Mouse (Mus musculus): ENCODE results near the gene Sntb2. TPM values are rescaled to one million over a fixed set of nuclear protein-coding genes. Genes with fewer than 3 reads are reported as not detected.

Sntb2 gene
- polyA plus RNA-seq (2012; rRNA removed): 9.4 and 10.4 TPM in 2 replicates

DNA sequence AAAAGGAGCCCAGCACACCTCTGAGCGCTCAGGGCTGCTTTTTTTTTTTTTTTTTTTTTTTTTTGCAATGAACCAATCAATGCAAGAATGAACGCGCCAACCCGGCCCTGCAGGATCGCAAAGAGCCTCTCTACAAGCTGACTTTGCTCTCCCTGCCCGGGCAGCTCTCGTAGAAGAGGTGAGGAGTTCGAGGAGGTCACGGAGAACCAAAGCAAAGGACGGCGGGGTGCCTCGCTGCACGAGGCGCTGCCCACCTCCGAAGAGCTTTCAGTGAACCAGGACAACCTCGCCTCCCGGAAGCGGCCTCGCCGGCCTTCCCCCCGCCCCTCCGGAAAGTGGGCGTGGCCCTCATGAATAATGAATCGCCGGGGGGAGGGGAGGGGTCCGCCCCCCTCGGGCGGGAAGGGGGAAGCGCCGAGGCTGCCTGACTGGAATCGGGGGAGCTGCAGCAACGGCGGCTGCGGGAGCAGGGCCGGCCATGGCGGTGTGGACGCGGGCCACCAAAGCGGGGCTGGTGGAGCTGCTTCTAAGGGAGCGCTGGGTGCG is at the start of gene Sntb2:
Gene Sntb2, plus strand, starts transcription at position 427 of the 546 bp plus-strand sequence.
- peak; percentile 97 for DNase-seq
- Histone ChIP-seq H3K4me1 (ENCODE audit: control insufficient read depth, insufficient read depth, low read length) (peaks cover 40% of the 10 kb centered on the region), H3K36me3 (ENCODE audit: control insufficient read depth, insufficient read depth, low read length) (no peaks in the 10 kb centered on the region), H3K27me3 (replicated peaks; ENCODE audit: control insufficient read depth, insufficient read depth, low read length) (no peaks in the 10 kb centered on the region), H3K4me3 (ENCODE audit: insufficient read depth, low read depth, low read length) (peak within 1 kb of the TSS; percentile 92), H3K27ac (ENCODE audit: insufficient read depth, low read depth, low read length) (peak within 1 kb of the TSS; percentile 81)
- 2% methylated on average over 39 of the region's 41 CpGs for WGBS
- no peak for TF ChIP-seq POLR2A (IDR thresholded peaks at IDR 0.05; ENCODE audit: low read depth, low read length)
- no peak for TF ChIP-seq CTCF (conservative IDR thresholded peaks at IDR 0.05; ENCODE audit: insufficient read depth, insufficient read length, low read depth, low read length)

DNA sequence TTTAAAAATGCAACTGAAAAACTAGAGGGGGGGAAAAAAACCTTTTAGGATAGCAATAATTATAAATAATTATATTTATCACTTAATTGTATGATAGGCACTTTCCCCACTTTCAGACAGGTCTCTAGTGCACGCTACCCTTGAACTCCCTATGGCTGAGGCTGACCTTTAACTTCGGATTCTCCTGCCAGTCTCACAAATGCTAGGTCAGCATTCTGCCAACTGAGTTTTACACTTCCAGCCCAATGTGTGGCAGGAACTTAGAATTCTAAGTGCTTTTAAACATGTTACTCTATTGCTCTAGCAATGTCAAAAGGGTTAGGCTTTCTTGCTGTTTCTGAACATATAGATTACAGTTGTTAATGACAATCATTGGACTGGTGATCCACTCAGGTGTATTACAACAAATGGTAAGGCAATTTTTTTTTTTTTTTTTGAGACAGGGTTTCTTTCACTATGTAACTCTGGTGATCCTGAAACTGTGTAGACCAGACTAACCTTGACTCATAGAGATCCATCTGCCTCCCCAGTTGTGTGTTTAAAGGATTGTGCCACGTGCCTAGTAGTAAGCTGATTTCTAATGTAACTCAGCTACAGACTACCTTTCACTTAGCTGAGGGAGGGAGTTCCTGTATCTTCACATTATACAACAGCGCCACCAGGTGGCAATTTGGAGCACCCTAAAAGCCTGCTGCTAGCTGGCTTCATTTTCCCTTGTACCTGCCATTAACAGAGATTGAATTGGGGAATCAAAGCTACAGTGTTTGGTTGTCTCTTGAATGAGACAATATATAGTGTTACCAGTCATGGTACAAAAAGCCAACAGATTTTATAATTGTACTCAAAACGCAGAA is 48.0 kb upstream of the Sntb2 start:
- DNase-seq: peak; percentile 83
- no peak overlapping the region for H3K27ac ChIP-seq (ENCODE audit: insufficient read depth, low read depth, low read length)
- TF ChIP-seq CTCF (conservative IDR thresholded peaks at IDR 0.05; ENCODE audit: insufficient read depth, insufficient read length, low read depth, low read length): peak; percentile 84
- no peak for TF ChIP-seq POLR2A (IDR thresholded peaks at IDR 0.05; ENCODE audit: low read depth, low read length)
- peaks cover 10% of the 10 kb centered on the region; the same call in 1 of the 2 replicates for H3K4me1 ChIP-seq (ENCODE audit: control insufficient read depth, insufficient read depth, low read length)
- no peaks in the 10 kb centered on the region for H3K27me3 ChIP-seq (replicated peaks; ENCODE audit: control insufficient read depth, insufficient read depth, low read length)
- H3K4me3 ChIP-seq (ENCODE audit: insufficient read depth, low read depth, low read length): no peak overlapping the region
- H3K36me3 ChIP-seq (ENCODE audit: control insufficient read depth, insufficient read depth, low read length): no peaks in the 10 kb centered on the region
- WGBS: 22% methylated on average over 5 of the region's 5 CpGs

DNA sequence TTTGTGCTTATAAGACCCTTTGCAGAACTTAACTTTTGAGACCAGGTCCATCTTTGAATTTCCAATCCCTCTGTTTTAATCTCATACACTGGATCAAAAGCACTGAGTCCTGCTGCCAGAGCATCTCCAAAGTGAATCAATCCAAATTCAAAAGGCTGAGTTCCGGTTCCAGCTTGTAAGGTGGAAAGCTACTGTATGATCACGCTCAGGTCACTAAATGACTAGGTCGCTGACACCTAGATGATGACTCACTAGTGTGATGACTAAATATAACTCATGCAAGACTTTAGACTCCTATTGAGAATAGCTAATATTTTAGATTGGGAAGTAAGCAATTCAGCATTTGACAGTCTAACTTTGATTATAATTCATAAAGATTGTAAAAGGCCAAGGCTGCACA is 46.7 kb upstream of the Sntb2 start:
- Histone ChIP-seq H3K27me3 (replicated peaks; ENCODE audit: control insufficient read depth, insufficient read depth, low read length) (no peaks in the 10 kb centered on the region), H3K4me1 (ENCODE audit: control insufficient read depth, insufficient read depth, low read length) (peaks cover 10% of the 10 kb centered on the region; the same call in 1 of the 2 replicates), H3K27ac (ENCODE audit: insufficient read depth, low read depth, low read length) (no peak overlapping the region), H3K4me3 (ENCODE audit: insufficient read depth, low read depth, low read length) (no peak overlapping the region), H3K36me3 (ENCODE audit: control insufficient read depth, insufficient read depth, low read length) (no peaks in the 10 kb centered on the region)
- WGBS: 33% methylated on average over 3 of the region's 3 CpGs
- TF ChIP-seq POLR2A (IDR thresholded peaks at IDR 0.05; ENCODE audit: low read depth, low read length): no peak
- no peak for TF ChIP-seq CTCF (conservative IDR thresholded peaks at IDR 0.05; ENCODE audit: insufficient read depth, insufficient read length, low read depth, low read length)
- DNase-seq: no peak

DNA sequence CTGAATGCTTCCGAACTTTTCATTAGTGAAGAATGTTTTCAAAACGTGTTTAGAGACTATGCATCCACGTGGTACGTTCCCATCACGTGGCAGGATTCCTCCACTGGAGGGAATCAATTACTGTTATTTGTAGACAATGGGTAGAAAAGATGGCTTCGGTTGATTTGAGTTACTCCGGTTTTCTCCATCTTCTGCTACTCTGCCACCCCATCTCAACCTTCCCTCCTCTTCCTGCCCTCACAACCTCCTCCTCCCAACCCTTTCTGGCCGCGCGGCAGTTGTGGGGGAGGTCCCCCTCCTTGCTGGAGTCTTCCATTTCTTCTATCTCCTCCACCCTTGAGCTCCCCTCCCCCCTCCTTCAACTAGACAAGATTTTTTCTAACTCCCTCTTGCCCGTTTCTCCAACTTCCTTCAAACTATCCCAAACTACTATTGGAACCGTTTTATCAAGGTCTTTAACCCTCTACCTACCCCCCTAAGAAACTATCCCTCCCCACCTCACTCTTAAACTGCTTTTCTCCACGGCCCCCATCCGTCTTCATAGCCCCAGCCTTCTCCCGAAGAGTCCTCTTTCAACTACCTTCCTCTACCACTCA is 43.2 kb upstream of the Sntb2 start:
- TF ChIP-seq POLR2A (IDR thresholded peaks at IDR 0.05; ENCODE audit: low read depth, low read length) (no peak), CTCF (conservative IDR thresholded peaks at IDR 0.05; ENCODE audit: insufficient read depth, insufficient read length, low read depth, low read length) (no peak)
- peak overlapping the region; percentile 100 for H3K4me3 ChIP-seq (ENCODE audit: insufficient read depth, low read depth, low read length)
- DNase-seq: peak; percentile 37
- no peaks in the 10 kb centered on the region for H3K27me3 ChIP-seq (replicated peaks; ENCODE audit: control insufficient read depth, insufficient read depth, low read length)
- H3K36me3 ChIP-seq (ENCODE audit: control insufficient read depth, insufficient read depth, low read length): no peaks in the 10 kb centered on the region; the same call in 1 of the 2 replicates
- peak overlapping the region; percentile 84; the same call in 1 of the 2 replicates for H3K27ac ChIP-seq (ENCODE audit: insufficient read depth, low read depth, low read length)
- WGBS: under 1% methylated on average over 15 of the region's 15 CpGs
- peaks cover 12% of the 10 kb centered on the region; the same call in 1 of the 2 replicates for H3K4me1 ChIP-seq (ENCODE audit: control insufficient read depth, insufficient read depth, low read length)

DNA sequence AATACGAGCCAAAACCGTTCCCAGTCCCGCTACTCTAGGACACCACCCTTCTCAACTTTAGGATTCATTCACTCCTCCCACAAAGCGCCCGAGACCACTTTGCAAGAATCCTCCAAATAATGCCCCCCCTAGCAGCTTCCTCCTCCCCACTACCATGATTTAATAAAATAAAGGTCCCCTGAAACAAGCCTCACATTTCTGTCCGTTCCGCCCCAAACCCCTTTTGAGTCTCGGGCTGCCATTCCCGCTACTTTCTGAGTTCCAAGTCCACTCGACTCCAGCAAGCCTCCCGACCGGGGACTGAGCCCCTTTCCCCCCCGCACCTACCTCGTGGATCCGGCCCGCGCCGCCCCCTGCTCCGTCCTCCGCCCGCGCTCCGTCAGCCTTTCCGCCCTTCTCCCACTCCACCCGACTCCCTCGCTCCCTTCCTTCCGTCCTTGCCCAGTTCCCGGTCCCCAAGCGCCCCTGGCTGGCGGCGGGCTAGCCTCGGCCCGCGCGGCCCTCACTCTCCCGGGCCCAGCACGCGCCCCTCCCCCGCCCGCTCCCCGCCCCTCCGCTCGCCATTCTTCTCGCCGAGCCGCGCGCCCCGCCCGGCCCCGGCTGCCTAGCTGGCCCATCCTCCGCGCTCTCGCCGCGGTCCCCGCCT is 42.6 kb upstream of the Sntb2 start:
- under 1% methylated on average over 54 of the region's 57 CpGs for WGBS
- DNase-seq: no peak

DNA sequence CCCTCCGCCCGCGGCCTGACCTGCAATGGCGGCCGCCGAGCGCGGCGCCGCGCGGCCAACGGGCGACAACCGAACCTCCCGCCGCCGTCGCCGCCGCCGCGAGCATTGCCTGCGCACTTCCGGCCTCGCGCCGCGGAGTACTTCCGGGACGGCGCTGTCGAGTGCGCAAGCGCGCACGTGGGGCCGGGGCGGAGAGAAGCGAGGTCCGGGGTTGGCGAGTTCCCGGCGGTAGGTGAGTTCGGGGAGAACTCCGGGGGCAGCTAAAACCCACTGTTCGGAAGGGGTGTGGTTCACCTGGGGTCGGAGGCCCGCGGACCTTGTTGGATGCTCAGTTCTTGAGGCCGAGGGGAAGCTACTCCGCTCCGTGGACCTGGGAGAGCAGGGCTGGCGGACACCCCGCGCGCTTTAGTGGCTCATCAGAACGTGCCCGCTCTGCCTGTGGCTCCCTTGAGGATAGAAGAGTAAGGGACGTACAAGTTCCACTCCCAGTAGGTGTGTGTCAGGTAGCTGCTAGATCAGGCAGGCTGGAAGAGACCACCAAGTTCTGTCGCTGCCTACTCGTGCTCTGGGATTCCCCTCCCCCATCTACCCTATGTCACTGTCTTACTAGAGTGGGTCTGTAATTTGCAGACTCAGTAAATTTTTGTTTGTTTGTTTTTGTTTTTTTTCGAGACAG is 41.9 kb upstream of the Sntb2 start, which contains the start of gene Utp4:
Gene Utp4, plus strand, starts transcription at position 156 of the 676 bp plus-strand sequence.
- WGBS: under 1% methylated on average over 63 of the region's 63 CpGs
- peak; percentile 91 for DNase-seq
- no peaks in the 10 kb centered on the region; the same call in none of the 2 replicates for H3K36me3 ChIP-seq (ENCODE audit: control insufficient read depth, insufficient read depth, low read length)
- peak within 1 kb of the TSS; percentile 84 for H3K27ac ChIP-seq (ENCODE audit: insufficient read depth, low read depth, low read length)
- TF ChIP-seq POLR2A (IDR thresholded peaks at IDR 0.05; ENCODE audit: low read depth, low read length) (peak; percentile 54), CTCF (conservative IDR thresholded peaks at IDR 0.05; ENCODE audit: insufficient read depth, insufficient read length, low read depth, low read length) (no peak)
- peaks cover 10% of the 10 kb centered on the region; the same call in 1 of the 2 replicates for H3K4me1 ChIP-seq (ENCODE audit: control insufficient read depth, insufficient read depth, low read length)
- no peaks in the 10 kb centered on the region for H3K27me3 ChIP-seq (replicated peaks; ENCODE audit: control insufficient read depth, insufficient read depth, low read length)
- H3K4me3 ChIP-seq (ENCODE audit: insufficient read depth, low read depth, low read length): peak within 1 kb of the TSS; percentile 100

More for the DNA sequence above, 42.6 kb upstream of the Sntb2 start:
- H3K4me3 ChIP-seq (ENCODE audit: insufficient read depth, low read depth, low read length): peak overlapping the region; percentile 100
- TF ChIP-seq POLR2A (IDR thresholded peaks at IDR 0.05; ENCODE audit: low read depth, low read length): no peak
- no peak for TF ChIP-seq CTCF (conservative IDR thresholded peaks at IDR 0.05; ENCODE audit: insufficient read depth, insufficient read length, low read depth, low read length)
- no peaks in the 10 kb centered on the region; the same call in 1 of the 2 replicates for H3K36me3 ChIP-seq (ENCODE audit: control insufficient read depth, insufficient read depth, low read length)
- H3K4me1 ChIP-seq (ENCODE audit: control insufficient read depth, insufficient read depth, low read length): peaks cover 10% of the 10 kb centered on the region; the same call in 1 of the 2 replicates
- peak overlapping the region; percentile 84 for H3K27ac ChIP-seq (ENCODE audit: insufficient read depth, low read depth, low read length)
- H3K27me3 ChIP-seq (replicated peaks; ENCODE audit: control insufficient read depth, insufficient read depth, low read length): no peaks in the 10 kb centered on the region
